Mouse (Mus musculus): ENCODE results near the gene Prkar1b. TPM values are rescaled to one million over a fixed set of nuclear protein-coding genes. Genes with fewer than 3 reads are reported as not detected.
A peak's percentile ranks its signal among the peaks of the same experiment; 100 is the strongest.

The Prkar1b gene
- polyA plus RNA-seq, 1 experiment from 2014 or later, result 8.3 TPM

GRCm38 (mm10) chr5:138981921-138982320 lies 167.9 kb downstream of the Prkar1b start:
- Histone ChIP-seq H3K4me3 (no peak overlapping the region), H3K27me3 (ENCODE audit: insufficient read depth, poor library complexity, severe bottlenecking) (no peaks in the 10 kb centered on the region), H3K27ac (no peak overlapping the region), H3K36me3 (peaks cover 63% of the 10 kb centered on the region), H3K4me1 (peaks cover 29% of the 10 kb centered on the region), H3K9me3 (no peaks in the 10 kb centered on the region)
- WGBS, result 79% methylated on average over 8 of the region's 9 CpGs
- DNase-seq (ENCODE audit: low spot score), result no peak

DNA sequence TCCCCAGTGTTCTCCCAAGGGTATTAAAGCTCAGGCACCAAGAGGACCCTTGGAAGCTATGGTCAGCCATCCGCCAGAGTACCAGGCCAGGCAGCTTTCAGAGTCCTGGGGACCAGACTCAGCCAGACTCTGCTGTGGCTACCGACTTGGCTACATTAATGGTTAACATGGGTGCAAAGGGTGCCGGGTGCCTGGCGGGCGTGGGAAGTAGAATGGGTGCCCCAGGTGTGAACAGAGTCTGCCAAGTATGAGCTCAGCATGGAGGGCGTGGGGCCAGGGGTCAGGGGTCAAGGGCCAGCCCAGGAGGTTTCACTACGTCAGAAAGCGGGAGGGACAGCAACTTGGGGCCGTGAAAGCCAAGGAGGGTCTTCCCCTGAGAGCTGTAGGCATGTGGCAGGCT lies 169.2 kb downstream of the Prkar1b start:
- no peak for DNase-seq (ENCODE audit: low spot score)
- 92% methylated on average over 9 of the region's 9 CpGs for WGBS
- Histone ChIP-seq H3K27ac (no peak overlapping the region), H3K27me3 (ENCODE audit: insufficient read depth, poor library complexity, severe bottlenecking) (no peaks in the 10 kb centered on the region), H3K36me3 (peaks cover 51% of the 10 kb centered on the region), H3K4me1 (peaks cover 29% of the 10 kb centered on the region), H3K9me3 (no peaks in the 10 kb centered on the region), H3K4me3 (no peak overlapping the region)

- no peak for DNase-seq (ENCODE audit: low spot score)
- no peaks in the 10 kb centered on the region for H3K9me3 ChIP-seq
- H3K27ac ChIP-seq, result no peak overlapping the region
- no peak overlapping the region for H3K4me3 ChIP-seq
- peaks cover 29% of the 10 kb centered on the region for H3K4me1 ChIP-seq
- no peaks in the 10 kb centered on the region for H3K27me3 ChIP-seq (ENCODE audit: insufficient read depth, poor library complexity, severe bottlenecking)
- H3K36me3 ChIP-seq, result peaks cover 51% of the 10 kb centered on the region
- 59% methylated on average over 8 of the region's 8 CpGs for WGBS
These were observed 170.0 kb downstream of the Prkar1b start for GRCm38 (mm10) chr5:138979840-138980239.

DNA sequence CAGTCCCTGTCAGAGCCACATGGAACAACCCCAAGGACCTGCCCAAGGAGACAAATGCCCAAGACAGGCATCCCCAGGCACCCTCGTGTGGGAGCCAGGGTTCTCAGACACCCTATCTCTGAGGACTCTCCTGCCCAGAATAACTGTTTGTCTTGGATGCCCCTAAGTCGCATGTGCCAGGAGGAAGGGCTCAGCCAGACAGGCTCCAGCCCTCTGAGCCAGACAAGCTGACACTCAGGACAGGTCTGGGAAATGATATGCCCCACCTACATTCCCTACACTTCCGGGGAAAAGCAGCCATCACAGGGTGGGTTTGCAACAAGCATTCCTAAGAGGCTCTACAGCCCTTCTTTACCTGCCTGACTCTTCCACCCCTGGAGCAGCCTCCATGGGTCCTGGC lies 172.0 kb downstream of the Prkar1b start:
- H3K4me1 ChIP-seq, result peaks cover 29% of the 10 kb centered on the region
- H3K36me3 ChIP-seq, result peaks cover 31% of the 10 kb centered on the region
- DNase-seq (ENCODE audit: low spot score), result no peak
- no peak overlapping the region for H3K4me3 ChIP-seq
- H3K27ac ChIP-seq, result no peak overlapping the region
- H3K27me3 ChIP-seq (ENCODE audit: insufficient read depth, poor library complexity, severe bottlenecking), result no peaks in the 10 kb centered on the region
- 34% methylated on average over 3 of the region's 3 CpGs for WGBS
- H3K9me3 ChIP-seq, result no peaks in the 10 kb centered on the region

GRCm38 (mm10) chr5:138974911-138975485 lies 174.8 kb downstream of the Prkar1b start:
- no peak for DNase-seq (ENCODE audit: low spot score)
- H3K27ac ChIP-seq, result peak overlapping the region; percentile 81
- no peaks in the 10 kb centered on the region for H3K27me3 ChIP-seq (ENCODE audit: insufficient read depth, poor library complexity, severe bottlenecking)
- peaks cover 33% of the 10 kb centered on the region for H3K4me1 ChIP-seq
- no peak overlapping the region for H3K4me3 ChIP-seq
- no peaks in the 10 kb centered on the region for H3K9me3 ChIP-seq
- 91% methylated on average over 8 of the region's 8 CpGs for WGBS
- H3K36me3 ChIP-seq, result peaks cover 30% of the 10 kb centered on the region

DNA sequence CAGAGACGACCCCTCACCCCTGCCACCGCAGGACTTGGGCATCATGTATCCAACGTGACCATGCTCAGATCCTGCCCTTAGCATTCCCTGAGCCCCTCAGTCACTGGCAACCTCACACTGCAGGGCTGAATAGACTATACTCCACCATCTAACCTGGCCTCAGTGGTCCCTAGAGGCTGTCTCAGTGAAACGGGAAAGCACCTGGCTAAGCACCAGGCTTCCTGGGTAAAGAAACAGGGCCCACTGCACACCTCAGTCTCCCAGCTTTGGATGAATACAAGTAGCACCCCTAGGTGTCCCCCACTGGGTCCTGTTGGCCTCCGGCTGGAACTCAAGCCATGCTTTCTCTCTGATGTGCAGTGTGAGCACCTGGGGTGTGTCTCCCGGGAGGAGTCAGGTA lies 176.3 kb downstream of the Prkar1b start:
- Histone ChIP-seq H3K36me3 (peaks cover 23% of the 10 kb centered on the region), H3K27me3 (ENCODE audit: insufficient read depth, poor library complexity, severe bottlenecking) (no peaks in the 10 kb centered on the region), H3K4me1 (peaks cover 33% of the 10 kb centered on the region), H3K4me3 (no peak overlapping the region), H3K9me3 (no peaks in the 10 kb centered on the region), H3K27ac (0 out of 2 replicates have a peak overlapping the region, but pooled peaks have one; percentile 81)
- 80% methylated on average over 6 of the region's 6 CpGs for WGBS
- no peak for DNase-seq (ENCODE audit: low spot score)

- H3K36me3 ChIP-seq, result peaks cover 9% of the 10 kb centered on the region
- peaks cover 24% of the 10 kb centered on the region for H3K4me1 ChIP-seq
- 57% methylated on average over 9 of the region's 9 CpGs for WGBS
- H3K27ac ChIP-seq, result no peak overlapping the region
- H3K4me3 ChIP-seq, result no peak overlapping the region
- DNase-seq (ENCODE audit: low spot score), result no peak
- H3K27me3 ChIP-seq (ENCODE audit: insufficient read depth, poor library complexity, severe bottlenecking), result 0 out of 2 replicates have a peak, but pooled peaks cover 2% of the 10 kb centered on the region
- H3K9me3 ChIP-seq, result no peaks in the 10 kb centered on the region
These were observed 178.4 kb downstream of the Prkar1b start for GRCm38 (mm10) chr5:138971405-138971804.

- H3K36me3 ChIP-seq, result peaks cover 2% of the 10 kb centered on the region; the same call in 1 of the 2 replicates
- H3K4me3 ChIP-seq, result no peak overlapping the region
- 0 out of 2 replicates have a peak overlapping the region, but pooled peaks have one; percentile 42 for H3K27ac ChIP-seq
- 0 out of 2 replicates have a peak, but pooled peaks cover 8% of the 10 kb centered on the region for H3K27me3 ChIP-seq (ENCODE audit: insufficient read depth, poor library complexity, severe bottlenecking)
- DNase-seq (ENCODE audit: low spot score), result no peak
- 56% methylated on average over 7 of the region's 7 CpGs for WGBS
- H3K9me3 ChIP-seq, result no peaks in the 10 kb centered on the region
- peaks cover 34% of the 10 kb centered on the region for H3K4me1 ChIP-seq
These were observed 179.7 kb downstream of the Prkar1b start for GRCm38 (mm10) chr5:138970056-138970490.

Other genes with a start within 250 kb of the Prkar1b start
- 22.5 and 23.6 TPM in 2 replicates for gene Pdgfa, start 152.6 kb downstream of the Prkar1b start, polyA plus RNA-seq (2016; fragmentation: Nextera tagmentation; extraction: Ambion mirVana)
- gene Dnaaf5, start 222 bp upstream of the Prkar1b start, polyA plus RNA-seq (2016; fragmentation: Nextera tagmentation; extraction: Ambion mirVana), result 9.5 and 12.5 TPM in 2 replicates
- gene Sun1, start 50.6 kb upstream of the Prkar1b start, polyA plus RNA-seq (2016; fragmentation: Nextera tagmentation; extraction: Ambion mirVana), result 40.3 and 43.8 TPM in 2 replicates
- gene Get4, start 102.3 kb upstream of the Prkar1b start, polyA plus RNA-seq (2016; fragmentation: Nextera tagmentation; extraction: Ambion mirVana), result 193 and 205 TPM in 2 replicates
- gene Adap1, start 175.6 kb upstream of the Prkar1b start, polyA plus RNA-seq (2016; fragmentation: Nextera tagmentation; extraction: Ambion mirVana), result 1.1 and 1.2 TPM in 2 replicates
- 76.3 and 93.2 TPM in 2 replicates for gene Cox19, start 201.4 kb upstream of the Prkar1b start, polyA plus RNA-seq (2016; fragmentation: Nextera tagmentation; extraction: Ambion mirVana)
- not detected in 2 replicates for gene Cyp2w1, start 202.6 kb upstream of the Prkar1b start, polyA plus RNA-seq (2016; fragmentation: Nextera tagmentation; extraction: Ambion mirVana)
- 5.6 and 5.7 TPM in 2 replicates for gene Gpr146, start 227.7 kb upstream of the Prkar1b start, polyA plus RNA-seq (2016; fragmentation: Nextera tagmentation; extraction: Ambion mirVana)